Mouse (Mus musculus) intestine, postnatal 0 days (tissue): ENCODE results near the gene Slc17a3. TPM values are rescaled to one million over a fixed set of nuclear protein-coding genes. Genes with fewer than 3 reads are reported as not detected.

Experiments used
- ATAC-seq: fragments of 200-750 bp; cut with Nextera tagmentation; 2 replicates; pipeline ENCODE4 v1.8.0; 2017; ENCODE audit warnings: mild to moderate bottlenecking, moderate TSS enrichment, moderate library complexity
- H3K27ac ChIP-seq: fragments of 300-500 bp; sonication (generic); 2 replicates; pipeline ENCODE4 v1.5.1; 2014; ENCODE audit warnings: mild to moderate bottlenecking, low read depth, low read length, moderate library complexity
- H3K27me3 ChIP-seq: fragments of 300-500 bp; sonication (generic); replicated peaks from 2 replicates; pipeline ENCODE4 v1.6.1; 2014; ENCODE audit warnings: low read length, mixed read lengths; ENCODE audit not compliant: control insufficient read depth, insufficient read depth
- H3K36me3 ChIP-seq: fragments of 300-500 bp; sonication (generic); 2 replicates; pipeline ENCODE4 v1.6.1; 2014; ENCODE audit warnings: mild to moderate bottlenecking, moderate library complexity; ENCODE audit not compliant: control insufficient read depth, insufficient read depth
- H3K4me1 ChIP-seq: fragments of 300-500 bp; sonication (generic); replicated peaks from 2 replicates; pipeline ENCODE4 v1.6.1; 2014; ENCODE audit warnings: antibody characterized with exemption, low read length, mixed read lengths; ENCODE audit not compliant: control insufficient read depth, insufficient read depth
- H3K4me2 ChIP-seq: fragments of 300-500 bp; sonication (generic); replicated peaks from 2 replicates; pipeline ENCODE4 v1.6.1; 2014; ENCODE audit warnings: low read depth, mild to moderate bottlenecking, moderate library complexity
- H3K4me3 ChIP-seq: fragments of 300-500 bp; sonication (generic); 2 replicates; pipeline ENCODE4 v1.5.1; 2014; ENCODE audit warnings: low read depth, low read length
- H3K9ac ChIP-seq: fragments of 300-500 bp; sonication (generic); 2 replicates; pipeline ENCODE4 v1.6.1; 2014; ENCODE audit warnings: mild to moderate bottlenecking, low read depth, low read length
- H3K9me3 ChIP-seq: fragments of 300-500 bp; sonication (generic); 2 replicates; pipeline ENCODE4 v1.6.1; 2016; ENCODE audit warnings: mixed run types; ENCODE audit not compliant: control insufficient read depth
- CTCF ChIP-seq: sonication (generic); IDR thresholded peaks from 2 replicates; pipeline ENCODE4 v1.5.1; 2016; ENCODE audit warnings: low read depth, mild to moderate bottlenecking, control low read depth, antibody characterized with exemption, moderate library complexity
- WGBS: fragments of 180-500 bp; shearing (Covaris S2); extraction: QIAGEN DNeasy Blood & Tissue Kit; methylation state at CpG from one replicate; pipeline ENCODE4 v1.1.7; 2014; 5-methylcytosine and 5-hydroxymethylcytosine counted together
- polyA plus RNA-seq: library from polyadenylated mRNA; unstranded; fragments of >200 nt; fragmentation: Nextera tagmentation; extraction: Ambion mirVana; gene quantifications from 2 replicates; pipeline ENCODE4 v1.2.1, GENCODE M21; 2015

The Slc17a3 gene
- polyA plus RNA-seq, 1 experiment from 2014 or later, result 0.09 TPM

DNA sequence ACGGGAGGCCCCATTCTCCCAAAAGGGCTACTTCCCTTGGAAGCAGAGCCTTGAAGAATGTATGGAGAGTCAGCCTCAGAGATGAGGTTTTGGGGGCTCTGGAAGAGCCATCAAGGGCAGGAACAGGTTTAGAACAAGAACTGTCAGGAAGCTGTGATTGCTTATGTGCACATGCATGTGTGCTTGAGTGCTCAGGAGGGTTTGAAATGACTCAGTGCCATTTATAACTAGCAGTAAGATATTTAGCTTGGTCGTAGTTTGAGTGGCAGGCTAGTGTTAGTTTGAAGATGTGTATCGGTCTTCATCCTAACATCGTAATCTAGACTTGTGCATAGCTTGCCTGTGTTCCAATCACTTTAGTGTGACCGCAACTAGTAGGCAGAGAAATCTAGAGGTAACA, 67.7 kb downstream of the Slc17a3 start:
- TF ChIP-seq CTCF, result no peak
- Histone ChIP-seq H3K9me3 (no peaks in the 10 kb centered on the region), H3K4me2 (no peak overlapping the region), H3K9ac (no peak overlapping the region), H3K4me3 (no peak overlapping the region), H3K27ac (no peak overlapping the region), H3K27me3 (no peaks in the 10 kb centered on the region), H3K4me1 (peaks cover 7% of the 10 kb centered on the region; the same call in 1 of the 2 replicates), H3K36me3 (peaks cover 18% of the 10 kb centered on the region; the same call in 1 of the 2 replicates)
- no peak for ATAC-seq
- WGBS, result 87% methylated on average over 5 of the region's 5 CpGs

DNA sequence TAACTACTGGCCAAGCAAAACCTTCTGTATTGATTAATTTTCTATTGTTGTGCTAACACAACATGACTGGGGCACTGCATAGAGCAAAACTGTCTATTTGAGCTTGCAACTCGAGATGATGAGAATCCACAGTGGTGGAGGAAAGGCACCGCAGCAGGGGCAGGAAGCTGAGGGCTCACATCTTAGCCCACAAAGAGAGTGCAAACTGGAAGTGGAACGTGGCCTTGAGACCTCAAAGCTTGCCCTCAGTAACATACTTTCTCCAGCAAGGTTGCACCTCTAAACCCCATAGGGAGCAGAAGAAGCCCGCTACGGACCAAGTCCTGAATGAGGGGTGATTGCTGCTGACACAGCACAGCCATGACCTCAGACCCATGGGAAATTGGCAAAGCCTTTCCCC, 70.9 kb downstream of the Slc17a3 start:
- no peak overlapping the region for H3K27ac ChIP-seq
- WGBS, result 84% methylated on average over 5 of the region's 5 CpGs

More for the DNA sequence above, 70.9 kb downstream of the Slc17a3 start:
- ATAC-seq, result no peak
- Histone ChIP-seq H3K9me3 (no peaks in the 10 kb centered on the region), H3K4me2 (no peak overlapping the region), H3K27me3 (no peaks in the 10 kb centered on the region), H3K4me1 (peaks cover 7% of the 10 kb centered on the region; the same call in 1 of the 2 replicates), H3K9ac (no peak overlapping the region), H3K4me3 (no peak overlapping the region), H3K36me3 (peaks cover 4% of the 10 kb centered on the region; the same call in 1 of the 2 replicates)
- no peak for TF ChIP-seq CTCF

Other genes starting within 250 kb of the Slc17a3 start
- gene Hist1h2be, start 218.3 kb upstream of the Slc17a3 start, polyA plus RNA-seq, result 0.30 and 0.46 TPM in 2 replicates
- 6.8 and 6.9 TPM in 2 replicates for gene Hist1h1e, start 216.9 kb upstream of the Slc17a3 start, polyA plus RNA-seq
- 0.46 TPM in 2 replicates for gene Hist1h2ac, start 155.5 kb upstream of the Slc17a3 start, polyA plus RNA-seq
- gene Hist1h2bc, start 155.2 kb upstream of the Slc17a3 start, polyA plus RNA-seq, result 211 and 224 TPM in 2 replicates
- gene Hist1h1t, start 143.6 kb upstream of the Slc17a3 start, polyA plus RNA-seq, result not detected in 2 replicates
- 2.9 and 3.0 TPM in 2 replicates for gene Hist1h4c, start 141.0 kb upstream of the Slc17a3 start, polyA plus RNA-seq
- gene Hfe, start 128.6 kb upstream of the Slc17a3 start, polyA plus RNA-seq, result 12.5 TPM in 2 replicates
- 105 and 107 TPM in 2 replicates for gene Hist1h1c, start 100.6 kb upstream of the Slc17a3 start, polyA plus RNA-seq
- gene Hist1h3c, start 93.8 kb upstream of the Slc17a3 start, polyA plus RNA-seq, result 1.2 and 1.4 TPM in 2 replicates
- 0.37 and 0.48 TPM in 2 replicates for gene Hist1h2bb, start 92.7 kb upstream of the Slc17a3 start, polyA plus RNA-seq
- 11.7 and 12.1 TPM in 2 replicates for gene Hist1h2ab, start 88.3 kb upstream of the Slc17a3 start, polyA plus RNA-seq
- gene Hist1h3b, start 87.2 kb upstream of the Slc17a3 start, polyA plus RNA-seq, result 1.3 and 1.5 TPM in 2 replicates
- 0.76 and 1.4 TPM in 2 replicates for gene Hist1h4b, start 82.4 kb upstream of the Slc17a3 start, polyA plus RNA-seq
- 0.43 TPM in 1 of 2 replicates, not detected in the other for gene Hist1h4a, start 78.2 kb upstream of the Slc17a3 start, polyA plus RNA-seq
- 4.1 and 4.5 TPM in 2 replicates for gene Hist1h3a, start 77.0 kb upstream of the Slc17a3 start, polyA plus RNA-seq
- gene Hist1h1a, start 75.8 kb upstream of the Slc17a3 start, polyA plus RNA-seq, result 0.60 and 0.85 TPM in 2 replicates
- 0.10 TPM in 1 of 2 replicates, not detected in the other for gene Trim38, start 69.5 kb upstream of the Slc17a3 start, polyA plus RNA-seq
- 0.05 TPM in 1 of 2 replicates, not detected in the other for gene Slc17a2, start 32.4 kb upstream of the Slc17a3 start, polyA plus RNA-seq
- 0.68 and 0.98 TPM in 2 replicates for gene Slc17a1, start 28.3 kb downstream of the Slc17a3 start, polyA plus RNA-seq
- gene Slc17a4, start 75.6 kb downstream of the Slc17a3 start, polyA plus RNA-seq, result 31.3 and 39.0 TPM in 2 replicates
- gene Hist1h2ba, start 94.7 kb downstream of the Slc17a3 start, polyA plus RNA-seq, result not detected in 2 replicates
- not detected in 2 replicates for gene Hist1h2aa, start 95.0 kb downstream of the Slc17a3 start, polyA plus RNA-seq
- gene Scgn, start 151.8 kb downstream of the Slc17a3 start, polyA plus RNA-seq, result 7.1 and 9.0 TPM in 2 replicates